Mouse (Mus musculus): ENCODE measurements at regions not wholly inside any gene's neighbourhood (a gene's known extent, or its start where the extent isn't known, plus 50 kb on each side); places are given as distances from the start of the nearest gene placed in this dataset.

- no peak for TF ChIP-seq CTCF (IDR thresholded peaks at IDR 0.05; ENCODE audit: low read depth, low read length)
- TF ChIP-seq POLR2A (IDR thresholded peaks at IDR 0.05; ENCODE audit: borderline replicate concordance, low read depth, low read length), result no peak
These were observed 205.2 kb downstream of the S1pr1 start for GRCm38 (mm10) chr3:115509658-115510057.
